Mouse (Mus musculus) thymus, postnatal 0 days (tissue): ENCODE results near the gene Spop. TPM values are rescaled to one million over a fixed set of nuclear protein-coding genes. Genes with fewer than 3 reads are reported as not detected.
"Not testable (repeated sequence)": the region's sequence is repeated elsewhere in the genome, so short reads cannot be mapped to it uniquely, and the experiment has no call there.

Source experiments
- DNase-seq: peaks from one replicate; pipeline ENCODE4 v3.0.0-alpha.2; 2015; ENCODE audit warnings: low spot score
- polyA plus RNA-seq: library from polyadenylated mRNA; unstranded; fragments of >200 nt; fragmentation: Nextera tagmentation; extraction: Ambion mirVana; gene quantifications from 2 replicates; pipeline ENCODE4 v1.2.1, GENCODE M21; 2015

Gene Spop
- polyA plus RNA-seq, 1 experiment from 2014 or later, result 142 TPM

DNA sequence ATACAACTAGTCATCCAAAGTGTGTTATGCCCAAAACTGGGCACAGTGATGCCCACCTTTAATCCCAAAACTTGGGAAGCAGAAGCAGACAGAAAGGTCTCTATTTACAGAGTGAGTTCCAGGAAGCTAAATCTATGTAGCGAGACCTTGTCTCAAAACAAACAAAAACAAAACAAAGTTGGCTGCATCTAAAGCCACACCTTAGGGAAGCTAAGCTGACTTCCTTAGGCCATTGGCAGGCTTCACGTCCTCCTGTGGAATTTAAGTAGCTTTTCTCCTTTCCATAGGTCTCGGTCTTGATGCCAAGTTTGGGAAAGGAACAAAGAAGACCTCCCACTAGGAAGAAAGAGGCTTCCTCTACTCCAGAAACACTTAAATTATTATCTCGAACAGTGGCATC, 22.7 kb upstream of the Spop start:
- DNase-seq, result no peak

DNA sequence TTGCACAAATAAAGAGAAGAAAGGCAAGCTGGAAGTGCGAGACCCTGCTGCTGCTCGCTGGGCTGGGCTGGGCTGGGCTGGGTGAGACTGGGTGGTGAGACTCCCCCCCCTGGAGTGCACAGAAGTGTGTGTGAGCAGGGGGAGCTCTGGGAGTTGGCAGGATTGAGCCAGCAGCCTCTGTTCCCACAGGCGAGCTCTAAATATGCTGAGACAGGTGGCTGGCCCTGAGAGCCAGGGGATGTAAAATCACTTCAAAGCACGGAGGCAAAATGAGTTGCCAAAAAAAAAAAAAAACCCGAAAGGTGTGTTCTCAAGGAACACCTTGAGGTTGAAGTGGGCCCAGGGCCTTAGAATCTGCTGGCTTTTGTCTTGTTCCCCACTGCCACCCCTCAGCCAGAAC, 22.1 kb upstream of the Spop start:
- DNase-seq, result no peak

DNA sequence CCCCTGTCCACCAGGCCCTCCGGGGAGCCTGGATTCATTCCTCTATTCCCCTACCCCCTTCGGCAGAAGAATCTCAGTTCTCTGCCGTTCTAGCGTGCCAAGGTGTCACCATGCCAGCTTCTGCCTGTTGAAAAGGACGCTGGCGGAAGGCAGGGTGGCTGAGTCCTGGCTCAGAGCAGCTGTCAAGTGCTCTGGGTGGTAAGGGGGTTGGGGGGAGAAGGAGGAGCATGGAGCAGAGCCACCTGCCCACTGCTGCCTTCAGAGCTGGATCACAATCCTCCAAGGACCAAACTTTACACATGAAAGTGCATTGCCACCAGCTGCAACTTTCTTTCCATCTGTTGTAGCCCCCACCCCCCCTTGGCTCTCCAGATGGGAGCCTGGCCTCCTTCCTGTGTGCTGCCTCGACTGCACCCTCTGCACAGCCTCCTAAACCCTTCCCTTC, 21.6 kb upstream of the Spop start:
- peak; percentile 72 for DNase-seq

GRCm38 (mm10) chr11:95392708-95393499, 21.0 kb upstream of the Spop start:
- DNase-seq, result peak; percentile 21

- peak; percentile 39 for DNase-seq
Observed at GRCm38 (mm10) chr11:95393500-95393816, 20.4 kb upstream of the Spop start.

GRCm38 (mm10) chr11:95394112-95394511, 19.8 kb upstream of the Spop start:
- no peak for DNase-seq

DNA sequence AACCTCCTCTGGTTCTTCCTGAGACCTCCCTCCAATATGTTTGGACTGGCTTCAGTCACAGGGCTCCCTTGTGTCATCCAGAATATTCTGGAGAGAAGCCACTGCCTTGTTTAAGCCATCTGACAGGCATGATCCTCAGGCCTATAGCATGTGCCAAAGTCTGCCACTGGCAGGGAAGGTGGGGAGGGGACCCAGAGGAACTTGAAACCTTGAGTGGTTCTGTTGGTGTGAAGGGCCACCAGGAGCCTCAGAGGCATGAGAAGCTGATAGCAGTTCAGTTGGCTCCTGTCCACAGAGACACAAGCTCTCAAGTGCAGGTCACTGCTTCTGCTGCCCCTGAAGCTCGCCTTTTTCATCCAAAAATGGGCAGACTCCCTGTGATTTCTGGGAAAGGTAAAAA, 17.3 kb upstream of the Spop start:
- no peak for DNase-seq

GRCm38 (mm10) chr11:95397843-95398835, 15.7 kb upstream of the Spop start:
- peak; percentile 73 for DNase-seq

GRCm38 (mm10) chr11:95399520-95400020, 14.3 kb upstream of the Spop start:
- DNase-seq, result no peak

DNA sequence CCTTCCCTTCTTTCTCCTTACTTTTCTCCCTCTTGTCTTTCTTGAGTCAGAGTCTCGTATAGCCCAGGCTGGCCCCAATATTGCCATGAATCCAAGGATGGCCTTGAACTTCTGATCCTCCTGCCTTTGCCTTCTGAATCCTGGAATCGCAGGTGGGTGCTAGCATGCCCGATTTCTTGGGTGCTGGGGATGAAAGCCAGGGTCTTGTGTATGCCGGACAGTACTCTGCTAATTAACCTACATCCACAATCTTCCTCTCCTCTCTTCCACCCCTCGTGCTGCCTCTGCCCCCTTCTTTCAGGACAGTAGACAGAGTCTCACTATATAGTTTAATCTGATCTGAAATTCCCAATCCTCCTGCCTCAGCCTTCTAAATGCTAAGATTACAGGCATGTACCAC, 12.3 kb upstream of the Spop start:
- DNase-seq, result no peak

DNA sequence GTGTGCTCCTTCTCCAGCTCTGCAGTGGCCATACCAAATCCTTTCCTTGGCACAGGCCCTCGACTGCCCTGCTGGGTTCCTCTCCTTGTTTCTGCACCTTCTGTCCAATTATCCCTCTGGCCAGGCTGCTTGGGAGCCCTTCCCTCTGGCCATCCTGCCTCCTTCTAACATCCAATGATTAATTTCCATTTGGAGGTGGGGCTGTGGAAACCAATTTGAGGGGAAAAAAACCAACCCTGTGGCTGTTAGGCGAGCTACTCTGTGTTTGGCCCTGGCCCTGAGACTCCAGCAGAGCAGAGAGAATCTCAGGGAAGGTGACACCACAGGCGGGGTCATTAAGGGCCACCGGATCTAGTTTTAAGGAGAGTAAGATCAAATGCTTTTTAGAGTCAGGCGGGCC, 11.7 kb upstream of the Spop start:
- DNase-seq, result no peak

DNA sequence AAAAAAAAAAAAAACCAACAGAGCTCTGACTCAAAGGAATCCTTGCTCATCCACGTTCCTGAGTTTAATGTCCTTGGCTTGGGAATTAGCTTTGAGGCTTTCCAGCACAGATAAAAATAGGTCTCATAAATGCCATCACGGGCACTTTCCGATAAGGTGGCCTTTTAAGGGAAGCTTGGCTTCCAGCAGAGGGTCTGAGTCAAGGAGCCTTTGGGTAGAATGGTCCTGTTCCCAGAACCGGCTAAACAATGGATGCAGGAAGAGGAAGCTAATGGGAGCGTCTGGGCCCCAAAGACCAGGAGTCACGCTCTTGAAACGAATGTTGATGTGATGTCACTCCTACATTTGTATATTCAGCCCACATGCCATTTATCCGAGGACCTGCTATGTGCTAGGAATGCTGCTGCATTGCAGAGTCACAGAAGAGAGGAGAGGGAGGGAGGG, 11.2 kb upstream of the Spop start:
- no peak for DNase-seq

- DNase-seq, result no peak
Observed at GRCm38 (mm10) chr11:95403382-95404340, 10.2 kb upstream of the Spop start.

DNA sequence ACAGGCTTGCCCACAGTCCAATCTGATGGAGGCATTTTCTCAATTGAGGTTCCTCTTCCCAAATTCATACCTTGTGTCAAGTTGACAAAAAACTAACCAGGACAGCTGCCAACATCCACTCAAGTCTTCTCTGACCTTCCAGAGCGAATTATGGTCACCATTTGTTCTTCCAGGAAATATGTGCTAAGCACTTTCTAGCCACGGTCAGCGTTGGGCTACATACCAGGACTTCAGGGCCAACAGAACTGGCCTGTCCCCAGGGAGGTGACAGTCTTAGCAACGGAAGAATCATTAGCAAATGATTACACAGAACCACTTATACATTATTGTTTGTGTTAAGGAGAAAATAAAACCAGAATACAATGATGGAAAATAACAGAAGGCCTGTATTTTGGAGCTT, 8.1 kb upstream of the Spop start:
- no peak for DNase-seq

DNA sequence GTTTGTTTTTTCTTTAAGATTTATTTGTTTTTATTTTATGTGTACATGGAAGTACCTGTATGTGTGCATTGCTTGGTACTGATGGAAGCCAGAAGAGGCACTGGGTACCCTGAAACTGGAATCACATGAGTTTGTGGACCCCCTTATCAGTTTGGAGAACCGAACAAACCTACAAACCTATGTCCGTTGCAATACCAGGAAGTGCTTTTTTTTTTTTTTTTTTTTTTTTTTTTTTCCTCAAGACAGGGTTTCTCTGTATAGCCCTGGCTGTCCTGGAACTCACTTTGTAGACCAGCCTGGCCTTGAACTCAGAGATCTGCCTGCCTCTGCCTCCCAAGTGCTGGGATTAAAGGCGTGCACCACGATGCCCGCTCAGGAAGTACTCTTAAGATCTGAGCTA, 7.5 kb upstream of the Spop start:
- not testable (repeated sequence) for DNase-seq

- no peak for DNase-seq
Observed at GRCm38 (mm10) chr11:95409450-95410112, 4.3 kb upstream of the Spop start.

- DNase-seq, result no peak
Observed at GRCm38 (mm10) chr11:95411453-95412013, 2.3 kb upstream of the Spop start.

- no peak for DNase-seq
Observed at GRCm38 (mm10) chr11:95412615-95413014, 1.3 kb upstream of the Spop start.

GRCm38 (mm10) chr11:95414536-95415161, 769 bp downstream of the Spop start:
- peak; percentile 94 for DNase-seq

DNA sequence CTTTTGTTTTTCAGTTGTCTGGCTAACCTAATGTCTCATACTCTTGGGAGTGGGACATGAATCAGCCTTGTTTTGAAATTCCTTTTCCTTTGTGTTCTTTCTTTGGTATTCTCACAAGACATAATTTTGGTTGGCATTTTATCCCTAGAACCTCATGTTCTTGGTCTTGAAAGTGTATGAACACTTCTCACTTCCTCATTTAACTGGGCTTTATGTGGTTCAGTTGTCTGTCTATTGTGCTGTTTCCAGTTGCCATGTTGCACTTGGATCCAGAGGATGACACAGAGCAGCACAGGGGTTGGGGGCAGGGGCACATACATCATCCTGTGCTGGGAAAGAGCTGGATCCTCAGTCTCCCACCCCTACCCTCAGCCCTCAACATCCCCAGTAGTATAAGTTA, 2.1 kb downstream of the Spop start:
- DNase-seq, result no peak
